Mouse (Mus musculus) left cerebral cortex, adult 2 months (tissue): ENCODE data around the gene Mier3. TPM values are rescaled to one million over a fixed set of nuclear protein-coding genes. Genes with fewer than 3 reads are reported as not detected.

Experiments
- DNase-seq, 2 experiments: peaks; one replicate each; pipeline ENCODE4 v3.0.0; 2021 to 2022; ENCODE audit warnings: low spot score in 2 of 2, mixed read lengths in 1 of 2; ENCODE audit errors: extremely low spot score in 1 of 2
- H3K27ac ChIP-seq: fragments of 200-600 bp; 2 replicates; pipeline ENCODE4 v1.8.1; 2022
- H3K4me3 ChIP-seq: fragments of 200-600 bp; 2 replicates; pipeline ENCODE4 v1.8.1; 2022
- CTCF ChIP-seq: fragments of 200-600 bp; IDR thresholded peaks from 2 replicates; pipeline ENCODE4 v1.8.1; 2022; ENCODE audit warnings: antibody characterized with exemption, mild to moderate bottlenecking, moderate library complexity
- intact Hi-C: fragments of 180-260 bp; cut with DNase I; formaldehyde crosslinking; loops from one replicate; pipeline ENCODE4 v1.15.1; 2025
- long read RNA-seq, 2 experiments: library from polyadenylated mRNA; stranded (forward); transcript quantifications; one replicate each; pipeline ENCODE4 v2.0.0; 2021; ENCODE audit warnings: borderline mapping rate in 2 of 2
- total RNA-seq, 2 experiments: library from RNA; stranded (reverse); gene quantifications; 2 replicates each; pipeline ENCODE4 v1.2.3; 2021

Gene Mier3
- total RNA-seq, result 10 to 100 TPM; 27.1 to 29.9 TPM
- long read RNA-seq, experiment 1, partial matches to known transcripts, result 2 of 3 reads
- long read RNA-seq, experiment 1, other reads (novel, unspliced or antisense), result 0 of 3 reads
- long read RNA-seq, experiment 2, partial matches to known transcripts, result 0 of 2 reads
- long read RNA-seq, experiment 2, other reads (novel, unspliced or antisense), result 2 of 2 reads

- intact Hi-C loops, result no loop called here
- Histone ChIP-seq H3K4me3 (no peak within 1 kb of the TSS), H3K27ac (no peak within 1 kb of the TSS)
- TF ChIP-seq CTCF, result no peak
- no peak for DNase-seq
Observed at GRCm38 (mm10) chr13:111680679-111681078, at the start of gene Mier3. Mier3 (plus strand) TSS chr13:111680979.

GRCm38 (mm10) chr13:111634163-111635160 lies 46.3 kb upstream of the Mier3 start:
- intact Hi-C loops, result no loop called here
- H3K4me3 ChIP-seq, result no peak overlapping the region
- no peak overlapping the region for H3K27ac ChIP-seq
- no peak for DNase-seq
- TF ChIP-seq CTCF, result no peak

- DNase-seq, result no peak
- Histone ChIP-seq H3K4me3 (no peak overlapping the region), H3K27ac (no peak overlapping the region)
- no peak for TF ChIP-seq CTCF
- intact Hi-C loops, result loop anchor here (2.0 kb wide), 1 partner anchor 22 kb away; no protein-coding TSS in a partner anchor
Observed at GRCm38 (mm10) chr13:111640319-111640718, 40.5 kb upstream of the Mier3 start.

DNA sequence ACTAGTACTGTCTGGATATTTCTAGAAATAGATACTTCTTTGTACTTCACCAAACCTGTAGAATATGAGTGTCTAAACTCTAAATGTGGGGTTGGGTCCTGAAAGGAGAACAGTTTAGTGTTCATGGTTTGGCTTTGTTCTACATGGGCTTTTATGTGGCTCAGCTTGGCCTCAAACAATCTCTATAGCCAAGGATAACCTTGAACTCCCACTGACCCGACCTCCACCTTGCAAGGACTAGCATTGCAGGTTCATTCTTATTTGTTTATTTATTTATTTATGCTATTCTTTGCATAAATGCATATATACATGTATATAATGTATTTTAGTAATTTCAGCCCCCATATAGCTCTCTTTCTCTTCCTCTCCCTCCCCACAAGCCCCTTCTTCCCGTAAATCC lies 37.1 kb upstream of the Mier3 start:
- no peak for DNase-seq
- Histone ChIP-seq H3K27ac (no peak overlapping the region), H3K4me3 (no peak overlapping the region)
- no peak for TF ChIP-seq CTCF
- intact Hi-C loops, result no loop called here

- intact Hi-C loops, result no loop called here
- no peak overlapping the region for H3K27ac ChIP-seq
- TF ChIP-seq CTCF, result no peak
Observed at GRCm38 (mm10) chr13:111646204-111646603, 34.6 kb upstream of the Mier3 start.

DNA sequence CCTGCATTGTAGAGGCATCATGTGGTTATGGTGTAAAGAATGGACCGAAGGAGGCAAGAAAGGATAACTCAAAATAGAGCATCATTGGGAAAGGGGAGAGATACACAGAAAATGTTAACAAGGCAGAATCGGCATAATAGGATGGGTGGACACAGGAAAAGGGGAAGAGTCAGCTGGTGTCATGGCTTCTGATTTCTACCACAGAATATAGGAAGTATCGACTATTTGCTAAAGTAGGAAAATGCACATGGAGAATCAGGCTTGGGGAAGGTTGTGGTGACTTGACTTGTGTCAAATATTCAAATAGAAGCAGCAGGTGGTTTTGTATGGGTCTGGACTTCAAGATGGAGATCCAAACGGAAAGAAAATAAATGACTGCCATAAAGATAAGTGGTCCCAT lies 33.5 kb upstream of the Mier3 start:
- intact Hi-C loops, result no loop called here
- no peak overlapping the region for H3K4me3 ChIP-seq
- H3K27ac ChIP-seq, result no peak overlapping the region
- DNase-seq, result no peak
- TF ChIP-seq CTCF, result no peak

More at GRCm38 (mm10) chr13:111646204-111646603, 34.6 kb upstream of the Mier3 start:
- DNase-seq, result no peak
- H3K4me3 ChIP-seq, result no peak overlapping the region

GRCm38 (mm10) chr13:111651020-111651419 lies 29.8 kb upstream of the Mier3 start:
- intact Hi-C loops, result no loop called here
- Histone ChIP-seq H3K4me3 (no peak overlapping the region), H3K27ac (no peak overlapping the region)
- TF ChIP-seq CTCF, result no peak
- no peak for DNase-seq

GRCm38 (mm10) chr13:111655273-111655672 lies 25.5 kb upstream of the Mier3 start:
- no peak overlapping the region for H3K4me3 ChIP-seq
- DNase-seq, result no peak
- no peak overlapping the region for H3K27ac ChIP-seq
- TF ChIP-seq CTCF, result no peak
- intact Hi-C loops, result no loop called here

DNA sequence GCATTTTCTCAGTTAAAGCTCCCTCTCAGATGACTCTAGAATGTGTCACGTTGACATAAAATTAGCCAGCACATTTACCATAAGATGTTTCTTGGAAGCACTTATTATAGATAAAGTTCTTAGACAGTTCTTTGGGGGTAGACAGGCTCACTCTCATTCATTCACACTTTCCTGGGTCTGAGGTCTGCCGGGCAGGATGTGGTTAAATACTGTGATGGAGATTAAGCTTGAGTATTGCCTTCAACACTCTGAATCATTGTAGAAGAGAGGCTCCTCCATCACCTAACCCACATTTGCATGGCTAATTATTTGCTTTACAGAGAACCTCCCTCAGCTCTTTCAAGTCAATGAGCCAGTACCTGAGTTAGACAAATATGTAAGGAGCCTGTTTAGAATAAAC lies 24.9 kb upstream of the Mier3 start:
- DNase-seq, result no peak
- Histone ChIP-seq H3K27ac (no peak overlapping the region), H3K4me3 (no peak overlapping the region)
- no peak for TF ChIP-seq CTCF
- intact Hi-C loops, result no loop called here

DNA sequence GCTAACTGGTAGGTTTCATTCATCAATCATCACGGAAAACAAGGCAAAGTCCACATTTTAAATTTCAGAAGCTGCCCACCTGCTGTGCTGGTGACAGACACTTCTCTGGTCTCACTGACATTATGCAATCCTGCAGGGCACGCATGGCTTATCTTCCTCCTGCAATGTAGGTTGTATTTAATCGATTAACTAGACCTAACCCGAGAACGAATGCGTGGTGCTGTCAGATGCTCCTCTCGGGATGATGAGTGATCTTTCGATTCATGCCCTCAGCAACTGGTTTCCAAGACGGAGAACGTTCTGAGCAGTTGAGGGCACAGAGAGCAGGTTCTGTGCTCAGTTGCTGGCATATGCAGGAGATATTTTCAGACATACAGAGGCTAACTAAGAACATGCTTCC lies 24.5 kb upstream of the Mier3 start:
- TF ChIP-seq CTCF, result no peak
- intact Hi-C loops, result no loop called here
- no peak overlapping the region for H3K27ac ChIP-seq
- no peak for DNase-seq
- no peak overlapping the region for H3K4me3 ChIP-seq

- TF ChIP-seq CTCF, result no peak
- DNase-seq, result no peak
- intact Hi-C loops, result no loop called here
Observed at GRCm38 (mm10) chr13:111656769-111657168, 24.0 kb upstream of the Mier3 start.

DNA sequence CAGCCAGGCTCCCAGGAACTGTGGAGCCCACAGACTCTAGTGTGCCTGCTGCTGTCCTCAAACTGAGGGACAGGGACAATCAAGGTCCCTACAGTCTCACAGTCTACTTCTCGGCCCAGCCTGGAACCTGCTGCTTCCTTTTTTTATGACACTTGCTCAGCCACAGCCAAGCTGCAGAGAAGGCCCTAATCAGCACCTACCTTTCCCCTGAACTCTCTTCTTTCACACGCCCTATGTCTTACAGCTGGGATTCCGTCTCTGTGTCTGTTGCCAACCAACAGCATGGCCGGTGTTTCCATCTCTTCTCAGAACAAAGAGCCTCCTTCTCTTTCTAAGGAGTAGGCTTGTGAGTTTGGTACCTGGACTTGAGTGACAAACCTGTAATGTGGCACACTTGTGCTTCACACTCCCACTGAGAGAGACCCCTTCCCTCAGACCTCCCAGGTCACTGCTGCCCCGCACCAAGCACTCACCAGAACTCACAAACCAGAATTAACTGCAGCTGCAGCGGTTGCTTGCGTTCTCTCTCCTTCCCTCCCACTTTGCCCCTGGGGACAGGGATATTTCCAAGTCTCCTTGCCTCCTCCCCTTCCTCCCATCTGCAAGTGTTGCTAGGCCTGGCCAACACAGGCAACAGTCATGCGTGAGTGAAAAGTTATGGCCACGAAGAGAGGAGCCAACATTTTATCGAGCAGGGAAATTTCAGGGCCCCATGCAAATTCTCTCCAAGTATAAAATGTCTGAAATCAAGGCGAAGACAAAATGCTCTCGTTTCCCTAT lies 22.1 kb upstream of the Mier3 start:
- Histone ChIP-seq H3K27ac (no peak overlapping the region), H3K4me3 (no peak overlapping the region)
- DNase-seq, result no peak
- no peak for TF ChIP-seq CTCF
- intact Hi-C loops, result no loop called here

More at GRCm38 (mm10) chr13:111656769-111657168, 24.0 kb upstream of the Mier3 start:
- no peak overlapping the region for H3K4me3 ChIP-seq
- H3K27ac ChIP-seq, result no peak overlapping the region
